Mouse (Mus musculus) stomach, embryonic 16.5 days (tissue): ENCODE results near the gene Gsap. TPM values are rescaled to one million over a fixed set of nuclear protein-coding genes. Genes with fewer than 3 reads are reported as not detected.

ENCODE experiments used
- ATAC-seq: fragments of 200-750 bp; cut with Nextera tagmentation; 2 replicates; pipeline ENCODE4 v1.8.0; 2017; ENCODE audit warnings: moderate number of reproducible peaks, moderate TSS enrichment; ENCODE audit not compliant: insufficient read depth, low FRiP score
- H3K27ac ChIP-seq: fragments of 300-500 bp; sonication (generic); 2 replicates; pipeline ENCODE4 v1.5.1; 2014; ENCODE audit warnings: low read length
- H3K27me3 ChIP-seq: fragments of 300-500 bp; sonication (generic); 2 replicates; pipeline ENCODE4 v1.6.1; 2014; ENCODE audit warnings: low read length, control low read depth, mixed read lengths; ENCODE audit not compliant: control insufficient read depth, insufficient read depth
- H3K36me3 ChIP-seq: fragments of 300-500 bp; sonication (generic); 2 replicates; pipeline ENCODE4 v1.6.1; 2014; ENCODE audit warnings: low read length; ENCODE audit not compliant: control insufficient read depth, insufficient read depth
- H3K4me1 ChIP-seq: fragments of 300-500 bp; sonication (generic); 2 replicates; pipeline ENCODE4 v1.6.1; 2014; ENCODE audit warnings: low read length, control low read depth, mixed read lengths; ENCODE audit not compliant: control insufficient read depth, insufficient read depth
- H3K4me2 ChIP-seq: fragments of 300-500 bp; sonication (generic); 2 replicates; pipeline ENCODE4 v1.6.1; 2014; ENCODE audit warnings: low read depth, low read length, mixed read lengths
- H3K4me3 ChIP-seq: fragments of 300-500 bp; sonication (generic); replicated peaks from 2 replicates; pipeline ENCODE4 v1.5.1; 2014; ENCODE audit warnings: mild to moderate bottlenecking, low read length
- H3K9ac ChIP-seq: fragments of 300-500 bp; sonication (generic); 2 replicates; pipeline ENCODE4 v1.6.1; 2014; ENCODE audit warnings: low read length
- H3K9me3 ChIP-seq: fragments of 300-500 bp; sonication (generic); replicated peaks from 2 replicates; pipeline ENCODE4 v1.6.1; 2016; ENCODE audit warnings: low read length, control low read depth; ENCODE audit not compliant: control insufficient read depth
- WGBS: fragments of 180-500 bp; shearing (Covaris S2); extraction: QIAGEN DNeasy Blood & Tissue Kit; methylation state at CpG from one replicate; pipeline ENCODE4 v1.1.7; 2014; 5-methylcytosine and 5-hydroxymethylcytosine counted together
- polyA plus RNA-seq: library from polyadenylated mRNA; unstranded; fragments of >200 nt; fragmentation: Nextera tagmentation; extraction: Ambion mirVana; gene quantifications from 2 replicates; pipeline ENCODE4 v1.2.1, GENCODE M21; 2015

Gene Gsap
- polyA plus RNA-seq, 1 experiment from 2014 or later = 2.6 TPM

GRCm38 (mm10) chr5:21203504-21203903 lies 17.4 kb downstream of the Gsap start:
- no peak overlapping the region for H3K4me3 ChIP-seq
- 75% methylated on average over 1 of the region's 1 CpGs for WGBS
- H3K36me3 ChIP-seq = no peaks in the 10 kb centered on the region
- H3K4me2 ChIP-seq = no peak overlapping the region
- no peaks in the 10 kb centered on the region for H3K27me3 ChIP-seq
- H3K27ac ChIP-seq = no peak overlapping the region
- no peak overlapping the region for H3K9ac ChIP-seq
- H3K4me1 ChIP-seq = no peaks in the 10 kb centered on the region
- no peaks in the 10 kb centered on the region for H3K9me3 ChIP-seq
- ATAC-seq = no peak

DNA sequence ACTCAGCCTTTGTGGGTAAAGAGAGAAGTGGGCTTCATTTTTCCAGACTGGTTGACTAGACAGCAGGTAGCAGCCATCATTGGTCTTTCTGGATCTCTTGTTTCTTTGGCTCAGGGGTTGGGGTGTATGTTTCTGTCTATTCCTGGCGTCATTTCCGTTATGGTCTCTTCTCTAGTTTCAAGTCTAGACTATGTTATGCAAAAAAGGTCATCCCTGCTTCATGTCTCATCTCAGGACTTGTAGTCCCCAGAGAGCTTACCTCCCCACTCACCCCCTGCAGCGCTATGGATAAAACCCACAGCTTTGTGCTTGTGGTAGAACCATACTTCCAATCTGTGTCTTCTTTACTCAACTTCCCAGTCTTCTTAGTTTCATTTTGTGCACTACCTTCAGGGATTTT lies 18.1 kb downstream of the Gsap start:
- Histone ChIP-seq H3K9ac (no peak overlapping the region), H3K36me3 (no peaks in the 10 kb centered on the region), H3K4me1 (no peaks in the 10 kb centered on the region), H3K27ac (no peak overlapping the region), H3K4me3 (no peak overlapping the region), H3K9me3 (no peaks in the 10 kb centered on the region), H3K4me2 (no peak overlapping the region), H3K27me3 (no peaks in the 10 kb centered on the region)
- ATAC-seq = no peak
- WGBS = 85% methylated on average over 3 of the region's 3 CpGs

DNA sequence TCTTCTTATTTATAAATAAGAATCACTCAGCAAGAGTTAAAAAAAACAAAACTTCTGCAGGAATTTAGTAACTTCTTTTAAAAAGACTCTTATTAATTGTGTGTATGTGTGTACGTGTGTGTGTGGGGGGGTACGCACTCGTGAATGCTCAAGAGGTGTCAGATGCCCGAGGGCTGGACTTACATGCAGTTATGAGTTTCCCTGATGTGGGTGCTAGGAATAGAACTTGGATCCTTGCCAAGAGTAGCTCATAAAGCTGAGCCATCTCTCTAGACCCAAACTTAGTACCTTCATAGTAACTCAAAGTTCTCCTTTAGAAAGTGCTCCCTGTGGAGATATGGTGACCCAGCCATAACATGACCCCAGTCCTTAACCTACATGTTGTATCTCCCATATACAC lies 20.0 kb downstream of the Gsap start:
- H3K27ac ChIP-seq = no peak overlapping the region
- no peak overlapping the region for H3K4me3 ChIP-seq
- no peaks in the 10 kb centered on the region for H3K27me3 ChIP-seq
- H3K36me3 ChIP-seq = no peaks in the 10 kb centered on the region
- no peak for ATAC-seq
- H3K9me3 ChIP-seq = no peaks in the 10 kb centered on the region
- 87% methylated on average over 4 of the region's 4 CpGs for WGBS
- H3K4me2 ChIP-seq = no peak overlapping the region
- H3K4me1 ChIP-seq = no peaks in the 10 kb centered on the region
- no peak overlapping the region for H3K9ac ChIP-seq

GRCm38 (mm10) chr5:21211406-21211805 lies 25.4 kb downstream of the Gsap start:
- Histone ChIP-seq H3K36me3 (no peaks in the 10 kb centered on the region), H3K27me3 (no peaks in the 10 kb centered on the region), H3K4me2 (no peak overlapping the region), H3K4me3 (no peak overlapping the region), H3K4me1 (no peaks in the 10 kb centered on the region), H3K9ac (no peak overlapping the region), H3K27ac (no peak overlapping the region), H3K9me3 (no peaks in the 10 kb centered on the region)
- 75% methylated on average over 1 of the region's 1 CpGs for WGBS
- no peak for ATAC-seq

- no peak overlapping the region for H3K27ac ChIP-seq
- no peak overlapping the region for H3K4me2 ChIP-seq
- no peak overlapping the region for H3K9ac ChIP-seq
- H3K4me3 ChIP-seq = no peak overlapping the region
- no peak for ATAC-seq
- H3K36me3 ChIP-seq = no peaks in the 10 kb centered on the region
- H3K4me1 ChIP-seq = no peaks in the 10 kb centered on the region
- no peaks in the 10 kb centered on the region; the same call in 1 of the 2 replicates for H3K9me3 ChIP-seq
- 76% methylated on average over 3 of the region's 3 CpGs for WGBS
- no peaks in the 10 kb centered on the region for H3K27me3 ChIP-seq
Measured at GRCm38 (mm10) chr5:21212933-21213332, 26.9 kb downstream of the Gsap start.

- WGBS = 82% methylated on average over 5 of the region's 5 CpGs
Measured at GRCm38 (mm10) chr5:21213801-21214200, 27.7 kb downstream of the Gsap start.

GRCm38 (mm10) chr5:21217453-21218294 lies 31.6 kb downstream of the Gsap start:
- H3K4me2 ChIP-seq = no peak overlapping the region
- H3K4me3 ChIP-seq = no peak overlapping the region
- no peak overlapping the region for H3K9ac ChIP-seq
- WGBS = 47% methylated on average over 14 of the region's 14 CpGs
- no peaks in the 10 kb centered on the region for H3K4me1 ChIP-seq
- ATAC-seq = peak; percentile 80; the same call in 1 of the 2 replicates
- no peaks in the 10 kb centered on the region; the same call in 1 of the 2 replicates for H3K9me3 ChIP-seq
- H3K27ac ChIP-seq = no peak overlapping the region
- no peaks in the 10 kb centered on the region for H3K27me3 ChIP-seq
- no peaks in the 10 kb centered on the region for H3K36me3 ChIP-seq

More at GRCm38 (mm10) chr5:21213801-21214200, 27.7 kb downstream of the Gsap start:
- Histone ChIP-seq H3K36me3 (no peaks in the 10 kb centered on the region), H3K4me3 (no peak overlapping the region), H3K9me3 (no peaks in the 10 kb centered on the region; the same call in 1 of the 2 replicates), H3K9ac (no peak overlapping the region), H3K4me2 (no peak overlapping the region), H3K27me3 (no peaks in the 10 kb centered on the region), H3K27ac (no peak overlapping the region), H3K4me1 (no peaks in the 10 kb centered on the region)
- ATAC-seq = no peak

DNA sequence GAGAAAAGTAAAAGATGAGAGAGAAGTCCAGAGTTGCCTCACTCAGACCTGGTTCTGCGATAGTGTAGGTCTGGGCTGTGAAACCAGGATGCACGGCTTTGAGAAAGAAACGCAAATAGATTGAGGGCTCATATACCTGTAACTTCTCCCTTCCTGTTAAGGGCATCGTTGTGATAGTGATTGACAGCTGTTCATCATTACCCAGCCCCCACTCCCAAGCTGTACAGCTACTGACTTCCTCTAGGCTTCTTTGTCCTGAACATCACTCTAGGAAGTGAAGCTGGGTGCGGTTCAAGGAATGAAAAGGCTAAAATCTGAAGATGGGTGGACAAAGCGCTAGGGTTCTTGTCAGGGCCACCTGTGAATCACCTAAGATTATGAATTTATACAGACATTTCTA lies 46.8 kb downstream of the Gsap start:
- Histone ChIP-seq H3K9me3 (no peaks in the 10 kb centered on the region), H3K36me3 (no peaks in the 10 kb centered on the region), H3K9ac (no peak overlapping the region), H3K27ac (no peak overlapping the region), H3K27me3 (no peaks in the 10 kb centered on the region), H3K4me1 (no peaks in the 10 kb centered on the region), H3K4me2 (no peak overlapping the region), H3K4me3 (no peak overlapping the region)
- ATAC-seq = no peak
- 94% methylated on average over 6 of the region's 6 CpGs for WGBS

GRCm38 (mm10) chr5:21244575-21244974 lies 58.5 kb downstream of the Gsap start:
- H3K4me1 ChIP-seq = no peaks in the 10 kb centered on the region
- H3K4me2 ChIP-seq = no peak overlapping the region
- H3K36me3 ChIP-seq = no peaks in the 10 kb centered on the region
- WGBS = 83% methylated on average over 1 of the region's 1 CpGs
- no peak overlapping the region for H3K4me3 ChIP-seq
- H3K27me3 ChIP-seq = no peaks in the 10 kb centered on the region
- ATAC-seq = no peak
- no peak overlapping the region for H3K27ac ChIP-seq
- H3K9me3 ChIP-seq = 0 out of 2 replicates have a peak, but pooled peaks cover 3% of the 10 kb centered on the region
- no peak overlapping the region for H3K9ac ChIP-seq
